Mouse (Mus musculus) G1E (cell line): ENCODE results near the gene Tmem104. TPM values are rescaled to one million over a fixed set of nuclear protein-coding genes. Genes with fewer than 3 reads are reported as not detected.

Experiments
- ATAC-seq: 2 replicates; pipeline ENCODE4 v1.8.0; 2016; ENCODE audit warnings: mild to moderate bottlenecking; ENCODE audit not compliant: insufficient number of reproducible peaks, poor library complexity, low FRiP score, severe bottlenecking; ENCODE audit errors: extremely low read depth
- DNase-seq: peaks from one replicate; pipeline ENCODE4 v3.0.0; 2012; ENCODE audit warnings: low spot score
- H3K27me3 ChIP-seq: 2 replicates; pipeline ENCODE4 v1.6.1; 2012; ENCODE audit warnings: mild to moderate bottlenecking, low read length, inconsistent platforms; ENCODE audit not compliant: insufficient read depth
- H3K36me3 ChIP-seq: replicated peaks from 2 replicates; pipeline ENCODE3; 2012; ENCODE audit warnings: mild to moderate bottlenecking, inconsistent platforms
- H3K4me1 ChIP-seq: 2 replicates; pipeline ENCODE4 v1.6.1; 2012; ENCODE audit warnings: low read depth, low read length, inconsistent platforms, mixed read lengths; ENCODE audit not compliant: insufficient read depth
- H3K4me3 ChIP-seq: 2 replicates; pipeline ENCODE4 v1.5.1; 2012; ENCODE audit warnings: low read depth, mild to moderate bottlenecking, inconsistent platforms, low read length, moderate library complexity, mixed read lengths
- H3K9me3 ChIP-seq: replicated peaks from 2 replicates; pipeline ENCODE4 v1.6.1; 2012; ENCODE audit warnings: inconsistent platforms
- CTCF ChIP-seq: IDR thresholded peaks from 2 replicates; pipeline ENCODE4 v1.5.1; 2012; ENCODE audit warnings: low read depth, low read length, inconsistent platforms, mixed read lengths
- GATA1 ChIP-seq: IDR thresholded peaks from 2 replicates; pipeline ENCODE4 v1.6.1; 2012; ENCODE audit warnings: borderline replicate concordance, low read length, inconsistent platforms, mixed read lengths
- GATA2 ChIP-seq: IDR thresholded peaks from 2 replicates; pipeline ENCODE4 v1.6.1; 2012; ENCODE audit warnings: low read depth, low read length, inconsistent platforms, borderline replicate concordance
- POLR2AphosphoS5 ChIP-seq: IDR thresholded peaks from 2 replicates; pipeline ENCODE4 v1.6.1; 2012; ENCODE audit warnings: low read depth, low read length, inconsistent platforms; ENCODE audit not compliant: insufficient replicate concordance
- TAL1 ChIP-seq: conservative IDR thresholded peaks from 2 replicates; pipeline ENCODE4 v1.6.1; 2012; ENCODE audit warnings: low read depth, low read length, inconsistent platforms, mixed read lengths
- polyA plus RNA-seq: library from polyadenylated mRNA; stranded (reverse); fragments of >175 nt; gene quantifications from 2 replicates; pipeline ENCODE4 v1.2.3, GENCODE M21; 2012
- total RNA-seq, 2 experiments: library from RNA; stranded (forward) in 1 of 2; stranded (reverse) in 1 of 2; fragments of 200-1000 nt in 1 of 2; fragments of >200 nt in 1 of 2; fragmentation: Nextera tagmentation in 1 of 2; gene quantifications; 2 replicates each; pipeline ENCODE4 v1.2.3; 2014 to 2017

Tmem104 gene
- total and polyA plus RNA-seq, 3 experiments, result 2.6 to 23.2 (median 14.7) TPM

- H3K36me3 ChIP-seq, result peaks cover 93% of the 10 kb centered on the region
- no peak for ATAC-seq
- H3K4me1 ChIP-seq, result peaks cover 7% of the 10 kb centered on the region
These were observed 38.0 kb downstream of the Tmem104 start for GRCm38 (mm10) chr11:115225301-115225700.

GRCm38 (mm10) chr11:115226811-115227491, 39.7 kb downstream of the Tmem104 start:
- ATAC-seq, result 0 out of 2 replicates have a peak, but pooled peaks have one; percentile 12
- H3K4me3 ChIP-seq, result no peak overlapping the region
- DNase-seq, result no peak
- H3K36me3 ChIP-seq, result peaks cover 97% of the 10 kb centered on the region
- H3K9me3 ChIP-seq, result no peaks in the 10 kb centered on the region
- H3K4me1 ChIP-seq, result peaks cover 7% of the 10 kb centered on the region
- TF ChIP-seq POLR2AphosphoS5 (no peak), CTCF (no peak), TAL1 (no peak)
- H3K27me3 ChIP-seq, result no peaks in the 10 kb centered on the region

More at GRCm38 (mm10) chr11:115225301-115225700, 38.0 kb downstream of the Tmem104 start:
- DNase-seq, result no peak
- Histone ChIP-seq H3K9me3 (no peaks in the 10 kb centered on the region), H3K27me3 (no peaks in the 10 kb centered on the region), H3K4me3 (no peak overlapping the region)
- no peak for TF ChIP-seq GATA1
- TF ChIP-seq TAL1, result no peak
- no peak for TF ChIP-seq CTCF
- no peak for TF ChIP-seq POLR2AphosphoS5
- no peak for TF ChIP-seq GATA2

- H3K4me1 ChIP-seq, result peaks cover 7% of the 10 kb centered on the region
- H3K4me3 ChIP-seq, result no peak overlapping the region
- ATAC-seq (no peak), DNase-seq (no peak)
- TF ChIP-seq GATA1, result no peak
- TF ChIP-seq CTCF, result no peak
- TF ChIP-seq GATA2, result no peak
- TF ChIP-seq POLR2AphosphoS5, result no peak
- no peak for TF ChIP-seq TAL1
- H3K9me3 ChIP-seq, result no peaks in the 10 kb centered on the region
- H3K27me3 ChIP-seq, result no peaks in the 10 kb centered on the region
- peaks cover 97% of the 10 kb centered on the region for H3K36me3 ChIP-seq
These were observed 40.4 kb downstream of the Tmem104 start for GRCm38 (mm10) chr11:115227640-115228039.

GRCm38 (mm10) chr11:115228430-115228829, 41.1 kb downstream of the Tmem104 start:
- Histone ChIP-seq H3K4me1 (peaks cover 7% of the 10 kb centered on the region), H3K27me3 (no peaks in the 10 kb centered on the region), H3K36me3 (peaks cover 97% of the 10 kb centered on the region), H3K4me3 (no peak overlapping the region), H3K9me3 (no peaks in the 10 kb centered on the region)
- no peak for ATAC-seq
- TF ChIP-seq GATA2 (no peak), GATA1 (no peak)
- no peak for DNase-seq

- Histone ChIP-seq H3K9me3 (no peaks in the 10 kb centered on the region), H3K36me3 (peaks cover 97% of the 10 kb centered on the region), H3K4me3 (no peak overlapping the region), H3K4me1 (peaks cover 7% of the 10 kb centered on the region), H3K27me3 (no peaks in the 10 kb centered on the region)
- TF ChIP-seq GATA2 (no peak), TAL1 (no peak), GATA1 (no peak), POLR2AphosphoS5 (no peak), CTCF (no peak)
- DNase-seq (no peak), ATAC-seq (no peak)
These were observed 42.0 kb downstream of the Tmem104 start for GRCm38 (mm10) chr11:115229021-115229930.

- Histone ChIP-seq H3K4me1 (peaks cover 7% of the 10 kb centered on the region), H3K9me3 (no peaks in the 10 kb centered on the region), H3K27me3 (no peaks in the 10 kb centered on the region), H3K36me3 (peaks cover 96% of the 10 kb centered on the region), H3K4me3 (no peak overlapping the region)
- no peak for TF ChIP-seq GATA2
- no peak for TF ChIP-seq CTCF
- TF ChIP-seq POLR2AphosphoS5, result no peak
- no peak for TF ChIP-seq GATA1
- TF ChIP-seq TAL1, result no peak
- ATAC-seq (no peak), DNase-seq (no peak)
These were observed 44.1 kb downstream of the Tmem104 start for GRCm38 (mm10) chr11:115231168-115231915.
